Mouse (Mus musculus) olfactory bulb, adult 2 months (tissue): Measurements from ENCODE around the gene Apol7a.
"Not testable (repeated sequence)": the region's sequence is repeated elsewhere in the genome, so short reads cannot be mapped to it uniquely, and the experiment has no call there.

Experiments
- CTCF ChIP-seq: fragments of 200-500 bp; IDR thresholded peaks from 2 replicates; pipeline ENCODE4 v1.5.1; 2012; ENCODE audit warnings: low read depth, mild to moderate bottlenecking, low read length, moderate library complexity; ENCODE audit not compliant: insufficient read depth
- POLR2A ChIP-seq: fragments of 200-500 bp; IDR thresholded peaks from 2 replicates; pipeline ENCODE4 v1.6.1; 2012; ENCODE audit warnings: mild to moderate bottlenecking, low read depth, low read length, moderate library complexity; ENCODE audit not compliant: insufficient read depth

GRCm38 (mm10) chr15:77411035-77411434, 12.1 kb upstream of the Apol7a start, which contains the start of gene Apol9a:
- not testable (repeated sequence) for TF ChIP-seq POLR2A, CTCF
